Mouse (Mus musculus): ENCODE results near the gene Nsdhl. TPM values are rescaled to one million over a fixed set of nuclear protein-coding genes. Genes with fewer than 3 reads are reported as not detected.
A peak's percentile ranks its signal among the peaks of the same experiment; 100 is the strongest.

Nsdhl gene
- 29.6 and 32.1 TPM in 2 replicates for polyA plus RNA-seq (2015; fragmentation: Nextera tagmentation; extraction: Ambion mirVana)

GRCm38 (mm10) chrX:72917884-72918681 is at the start of gene Nsdhl, which contains the start of gene Cetn2:
TSS of gene Nsdhl (plus strand) at chrX:72918557.
TSS of gene Cetn2 (minus strand) at chrX:72918411.
- Histone ChIP-seq H3K9ac (0 out of 2 replicates have a peak within 1 kb of the TSS, but pooled peaks have one; percentile 4), H3K4me1 (no peaks in the 10 kb centered on the region; the same call in 1 of the 2 replicates), H3K27me3 (replicated peaks) (no peaks in the 10 kb centered on the region), H3K4me3 (replicated peaks) (peak within 1 kb of the TSS; percentile 56), H3K27ac (peak within 1 kb of the TSS; percentile 61; the same call in 1 of the 2 replicates), H3K36me3 (no peaks in the 10 kb centered on the region), H3K9me3 (no peaks in the 10 kb centered on the region), H3K4me2 (peak within 1 kb of the TSS; percentile 52)
- 19% methylated on average over 41 of the region's 41 CpGs for WGBS
- peak; percentile 98 for ATAC-seq (ENCODE audit: insufficient read depth, low FRiP score, low read depth)

DNA sequence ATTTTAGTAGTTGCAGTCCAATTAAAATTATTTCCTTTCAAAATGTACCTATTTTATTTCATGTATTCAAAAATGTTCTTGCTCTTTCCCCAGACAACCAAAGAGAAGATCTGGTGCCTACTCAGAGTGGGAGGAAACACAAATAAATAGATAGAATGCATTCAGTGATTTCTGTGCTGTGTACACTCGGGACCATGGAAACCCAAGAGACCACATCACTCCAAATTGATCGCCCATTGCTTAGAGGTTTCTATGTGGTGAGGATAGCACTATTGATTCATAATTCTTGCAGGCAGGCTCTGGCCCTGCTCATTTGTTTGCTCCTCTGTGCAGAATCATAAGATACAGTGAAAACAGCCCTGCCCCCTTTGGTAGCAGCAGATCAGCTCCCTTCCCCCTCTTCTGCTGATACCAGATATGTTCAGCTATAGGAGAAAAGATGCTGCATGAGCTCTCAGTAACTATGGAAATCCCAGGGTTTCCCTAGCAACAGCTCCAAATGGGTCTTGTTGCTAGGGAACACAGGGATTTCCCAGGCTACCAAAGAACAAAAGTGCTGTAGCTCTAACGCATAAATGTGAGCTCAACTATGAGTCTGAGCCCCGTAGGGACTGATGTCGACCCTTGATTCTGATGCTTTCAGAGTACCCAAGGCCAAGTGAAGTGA is 22.8 kb upstream of the Nsdhl start:
- 64% methylated on average over 5 of the region's 5 CpGs for WGBS
- H3K9me3 ChIP-seq = no peaks in the 10 kb centered on the region
- no peak overlapping the region for H3K9ac ChIP-seq
- H3K4me2 ChIP-seq = no peak overlapping the region
- ATAC-seq (ENCODE audit: insufficient read depth, low FRiP score, low read depth) = no peak
- H3K27me3 ChIP-seq (replicated peaks) = no peaks in the 10 kb centered on the region
- no peaks in the 10 kb centered on the region for H3K4me1 ChIP-seq
- no peak overlapping the region for H3K4me3 ChIP-seq (replicated peaks)
- no peaks in the 10 kb centered on the region for H3K36me3 ChIP-seq
- H3K27ac ChIP-seq = no peak overlapping the region

GRCm38 (mm10) chrX:72896055-72896437 is 22.3 kb upstream of the Nsdhl start:
- Histone ChIP-seq H3K9ac (no peak overlapping the region), H3K27me3 (replicated peaks) (no peaks in the 10 kb centered on the region), H3K4me3 (replicated peaks) (no peak overlapping the region), H3K4me1 (no peaks in the 10 kb centered on the region), H3K9me3 (no peaks in the 10 kb centered on the region), H3K27ac (no peak overlapping the region), H3K36me3 (no peaks in the 10 kb centered on the region), H3K4me2 (no peak overlapping the region)
- ATAC-seq (ENCODE audit: insufficient read depth, low FRiP score, low read depth) = no peak
- WGBS = 58% methylated on average over 1 of the region's 1 CpGs

DNA sequence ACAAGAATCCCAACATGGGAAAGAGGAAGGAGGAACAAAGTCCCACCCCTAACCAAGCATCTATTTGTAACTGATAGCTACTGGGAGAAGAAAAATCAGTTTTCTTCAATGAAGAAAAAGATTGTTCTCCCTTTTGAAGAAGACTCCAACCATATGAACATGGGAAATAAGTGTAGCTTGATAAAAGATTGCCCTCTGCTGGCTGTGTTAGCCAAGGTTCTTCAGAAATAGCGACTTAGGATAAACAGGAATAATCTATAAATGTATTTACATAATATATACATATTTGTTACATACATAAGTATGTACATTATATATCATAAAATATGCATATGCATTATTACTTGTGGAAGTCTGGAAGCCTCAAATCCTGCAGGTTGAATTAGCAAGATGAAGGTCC is 15.8 kb upstream of the Nsdhl start:
- ATAC-seq (ENCODE audit: insufficient read depth, low FRiP score, low read depth) = no peak
- no peaks in the 10 kb centered on the region for H3K27me3 ChIP-seq (replicated peaks)
- H3K9me3 ChIP-seq = no peaks in the 10 kb centered on the region
- H3K4me1 ChIP-seq = no peaks in the 10 kb centered on the region
- H3K36me3 ChIP-seq = no peaks in the 10 kb centered on the region
- no peak overlapping the region for H3K4me2 ChIP-seq
- no peak overlapping the region for H3K4me3 ChIP-seq (replicated peaks)
- H3K27ac ChIP-seq = no peak overlapping the region
- WGBS = 35% methylated on average over 1 of the region's 1 CpGs
- no peak overlapping the region for H3K9ac ChIP-seq

- H3K4me3 ChIP-seq (replicated peaks) = no peak overlapping the region
- H3K9ac ChIP-seq = no peak overlapping the region
- H3K36me3 ChIP-seq = no peaks in the 10 kb centered on the region
- H3K27me3 ChIP-seq (replicated peaks) = no peaks in the 10 kb centered on the region
- no peak overlapping the region for H3K27ac ChIP-seq
- H3K4me2 ChIP-seq = no peak overlapping the region
- 72% methylated on average over 6 of the region's 6 CpGs for WGBS
- H3K9me3 ChIP-seq = no peaks in the 10 kb centered on the region
- H3K4me1 ChIP-seq = no peaks in the 10 kb centered on the region
- ATAC-seq (ENCODE audit: insufficient read depth, low FRiP score, low read depth) = no peak
Measured at GRCm38 (mm10) chrX:72907619-72908403, 10.5 kb upstream of the Nsdhl start.

DNA sequence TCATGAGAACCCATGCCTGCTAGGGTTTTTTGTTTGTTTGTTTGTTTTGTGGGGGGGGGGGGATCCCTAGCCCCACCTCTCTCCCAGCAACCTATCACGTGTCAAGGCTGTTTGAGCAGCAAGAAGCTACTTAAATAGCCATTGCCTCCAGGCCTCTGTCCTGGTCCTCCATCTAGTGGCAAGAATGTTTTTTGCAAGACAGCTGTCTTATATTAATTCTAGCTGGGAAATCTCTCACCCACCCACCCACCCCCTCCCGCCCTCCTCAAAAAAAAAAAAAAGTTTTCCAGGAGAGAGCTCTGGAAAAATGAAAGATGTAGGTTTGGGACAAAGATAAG is 10.0 kb upstream of the Nsdhl start:
- no peaks in the 10 kb centered on the region for H3K36me3 ChIP-seq
- H3K27ac ChIP-seq = no peak overlapping the region
- H3K9ac ChIP-seq = no peak overlapping the region
- H3K27me3 ChIP-seq (replicated peaks) = no peaks in the 10 kb centered on the region
- H3K9me3 ChIP-seq = no peaks in the 10 kb centered on the region
- ATAC-seq (ENCODE audit: insufficient read depth, low FRiP score, low read depth) = no peak
- no peak overlapping the region for H3K4me2 ChIP-seq
- WGBS = 18% methylated on average over 2 of the region's 2 CpGs
- no peak overlapping the region for H3K4me3 ChIP-seq (replicated peaks)
- no peaks in the 10 kb centered on the region for H3K4me1 ChIP-seq

- ATAC-seq (ENCODE audit: insufficient read depth, low FRiP score, low read depth) = no peak
- no peaks in the 10 kb centered on the region for H3K4me1 ChIP-seq
- H3K9ac ChIP-seq = no peak overlapping the region
- no peak overlapping the region for H3K4me2 ChIP-seq
- H3K4me3 ChIP-seq (replicated peaks) = no peak overlapping the region
- H3K9me3 ChIP-seq = no peaks in the 10 kb centered on the region
- no peaks in the 10 kb centered on the region for H3K36me3 ChIP-seq
- no peaks in the 10 kb centered on the region for H3K27me3 ChIP-seq (replicated peaks)
- H3K27ac ChIP-seq = no peak overlapping the region
- 62% methylated on average over 1 of the region's 1 CpGs for WGBS
Measured at GRCm38 (mm10) chrX:72911611-72912010, 6.7 kb upstream of the Nsdhl start.

GRCm38 (mm10) chrX:72918682-72919059 is 314 bp downstream of the Nsdhl start:
- Histone ChIP-seq H3K4me2 (peak overlapping the region; percentile 52), H3K36me3 (no peaks in the 10 kb centered on the region), H3K4me3 (replicated peaks) (peak overlapping the region; percentile 56), H3K4me1 (no peaks in the 10 kb centered on the region; the same call in 1 of the 2 replicates), H3K9ac (no peak overlapping the region), H3K27ac (peak overlapping the region; percentile 61; the same call in 1 of the 2 replicates), H3K27me3 (replicated peaks) (no peaks in the 10 kb centered on the region), H3K9me3 (no peaks in the 10 kb centered on the region)
- ATAC-seq (ENCODE audit: insufficient read depth, low FRiP score, low read depth) = no peak
- WGBS = 18% methylated on average over 6 of the region's 6 CpGs

- Histone ChIP-seq H3K9ac (no peak overlapping the region), H3K9me3 (no peaks in the 10 kb centered on the region), H3K27me3 (replicated peaks) (no peaks in the 10 kb centered on the region), H3K27ac (no peak overlapping the region), H3K4me2 (no peak overlapping the region), H3K4me1 (no peaks in the 10 kb centered on the region; the same call in 1 of the 2 replicates), H3K4me3 (replicated peaks) (no peak overlapping the region), H3K36me3 (no peaks in the 10 kb centered on the region)
- ATAC-seq (ENCODE audit: insufficient read depth, low FRiP score, low read depth) = no peak
- 79% methylated on average over 2 of the region's 2 CpGs for WGBS
Measured at GRCm38 (mm10) chrX:72921391-72921790, 3.0 kb downstream of the Nsdhl start.

DNA sequence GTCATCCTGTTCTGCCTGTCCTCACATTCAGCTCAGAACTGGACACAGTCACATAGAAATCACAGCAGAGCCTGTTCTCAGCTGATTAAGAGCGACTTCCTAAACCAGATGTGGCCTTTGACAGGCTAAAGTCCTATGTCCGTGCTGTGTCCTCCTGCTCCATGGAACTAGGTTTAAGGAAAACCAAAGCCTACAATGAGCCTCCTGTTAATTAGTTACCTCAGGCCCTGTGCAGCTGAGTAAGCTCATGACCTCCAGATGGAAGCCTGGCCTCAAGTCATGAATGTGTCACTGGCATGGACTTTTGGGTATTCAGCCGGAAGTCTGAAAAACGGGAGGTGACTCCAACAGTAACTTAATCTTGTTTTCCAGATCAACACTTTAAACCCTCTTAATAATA is 35.1 kb downstream of the Nsdhl start:
- no peaks in the 10 kb centered on the region for H3K4me1 ChIP-seq
- H3K4me3 ChIP-seq (replicated peaks) = no peak overlapping the region
- no peaks in the 10 kb centered on the region for H3K9me3 ChIP-seq
- no peak overlapping the region for H3K9ac ChIP-seq
- H3K4me2 ChIP-seq = no peak overlapping the region
- no peak for ATAC-seq (ENCODE audit: insufficient read depth, low FRiP score, low read depth)
- H3K27ac ChIP-seq = no peak overlapping the region
- H3K27me3 ChIP-seq (replicated peaks) = no peaks in the 10 kb centered on the region
- no peaks in the 10 kb centered on the region for H3K36me3 ChIP-seq
- 87% methylated on average over 4 of the region's 4 CpGs for WGBS

GRCm38 (mm10) chrX:72956486-72956885 is 38.1 kb downstream of the Nsdhl start:
- Histone ChIP-seq H3K36me3 (no peaks in the 10 kb centered on the region), H3K9me3 (no peaks in the 10 kb centered on the region), H3K9ac (no peak overlapping the region), H3K4me1 (no peaks in the 10 kb centered on the region), H3K27me3 (replicated peaks) (no peaks in the 10 kb centered on the region), H3K4me2 (no peak overlapping the region), H3K4me3 (replicated peaks) (no peak overlapping the region), H3K27ac (no peak overlapping the region)
- WGBS = 85% methylated on average over 4 of the region's 4 CpGs
- ATAC-seq (ENCODE audit: insufficient read depth, low FRiP score, low read depth) = no peak

GRCm38 (mm10) chrX:72960431-72960830 is 42.1 kb downstream of the Nsdhl start:
- 86% methylated on average over 4 of the region's 4 CpGs for WGBS
- H3K27me3 ChIP-seq (replicated peaks) = no peaks in the 10 kb centered on the region
- H3K9ac ChIP-seq = no peak overlapping the region
- no peak overlapping the region for H3K4me2 ChIP-seq
- no peak overlapping the region for H3K4me3 ChIP-seq (replicated peaks)
- ATAC-seq (ENCODE audit: insufficient read depth, low FRiP score, low read depth) = no peak
- no peak overlapping the region for H3K27ac ChIP-seq
- no peaks in the 10 kb centered on the region for H3K36me3 ChIP-seq
- no peaks in the 10 kb centered on the region for H3K4me1 ChIP-seq
- H3K9me3 ChIP-seq = no peaks in the 10 kb centered on the region

Data from stomach, embryonic 15.5 days (tissue).